Mouse (Mus musculus) midbrain, embryonic 16.5 days (tissue): Measurements from ENCODE around the gene Trpc2. TPM values are rescaled to one million over a fixed set of nuclear protein-coding genes. Genes with fewer than 3 reads are reported as not detected.

ENCODE experiments used
- ATAC-seq: fragments of 200-750 bp; cut with Nextera tagmentation; 2 replicates; pipeline ENCODE4 v1.8.0; 2017; ENCODE audit warnings: moderate TSS enrichment
- H3K27ac ChIP-seq: fragments of 300-500 bp; sonication (generic); 2 replicates; pipeline ENCODE4 v1.5.1; 2014; ENCODE audit warnings: mild to moderate bottlenecking, low read length, mixed read lengths
- H3K27me3 ChIP-seq: fragments of 300-500 bp; sonication (generic); 2 replicates; pipeline ENCODE4 v1.6.1; 2014; ENCODE audit warnings: low read depth, low read length, mixed read lengths; ENCODE audit not compliant: control insufficient read depth, insufficient read depth
- H3K36me3 ChIP-seq: fragments of 300-500 bp; sonication (generic); 2 replicates; pipeline ENCODE4 v1.6.1; 2014; ENCODE audit warnings: mild to moderate bottlenecking, low read length, moderate library complexity, mixed read lengths; ENCODE audit not compliant: control insufficient read depth, insufficient read depth
- H3K4me1 ChIP-seq: fragments of 300-500 bp; sonication (generic); 2 replicates; pipeline ENCODE4 v1.6.1; 2014; ENCODE audit warnings: mild to moderate bottlenecking, low read length, mixed read lengths; ENCODE audit not compliant: control insufficient read depth, insufficient read depth
- H3K4me2 ChIP-seq: fragments of 300-500 bp; sonication (generic); 2 replicates; pipeline ENCODE4 v1.6.1; 2014; ENCODE audit warnings: mild to moderate bottlenecking, low read length, mixed read lengths
- H3K4me3 ChIP-seq: fragments of 300-500 bp; sonication (generic); 2 replicates; pipeline ENCODE4 v1.5.1; 2014; ENCODE audit warnings: low read depth, mild to moderate bottlenecking, low read length, moderate library complexity, mixed read lengths
- H3K9ac ChIP-seq: fragments of 300-500 bp; sonication (generic); 2 replicates; pipeline ENCODE4 v1.6.1; 2014; ENCODE audit warnings: low read depth, low read length, mixed read lengths
- H3K9me3 ChIP-seq: fragments of 300-500 bp; sonication (generic); replicated peaks from 2 replicates; pipeline ENCODE4 v1.6.1; 2014; ENCODE audit warnings: mild to moderate bottlenecking, low read length, mixed read lengths; ENCODE audit not compliant: control insufficient read depth, poor library complexity, severe bottlenecking
- WGBS: fragments of 180-500 bp; shearing (Covaris S2); extraction: QIAGEN DNeasy Blood & Tissue Kit; methylation state at CpG from one replicate; pipeline ENCODE4 v1.1.7; 2014; 5-methylcytosine and 5-hydroxymethylcytosine counted together
- polyA plus RNA-seq: library from polyadenylated mRNA; unstranded; fragments of >200 nt; fragmentation: Nextera tagmentation; extraction: Ambion mirVana; gene quantifications from 2 replicates; pipeline ENCODE4 v1.2.1, GENCODE M21; 2015

The Trpc2 gene
- polyA plus RNA-seq, 1 experiment from 2014 or later = not detected

DNA sequence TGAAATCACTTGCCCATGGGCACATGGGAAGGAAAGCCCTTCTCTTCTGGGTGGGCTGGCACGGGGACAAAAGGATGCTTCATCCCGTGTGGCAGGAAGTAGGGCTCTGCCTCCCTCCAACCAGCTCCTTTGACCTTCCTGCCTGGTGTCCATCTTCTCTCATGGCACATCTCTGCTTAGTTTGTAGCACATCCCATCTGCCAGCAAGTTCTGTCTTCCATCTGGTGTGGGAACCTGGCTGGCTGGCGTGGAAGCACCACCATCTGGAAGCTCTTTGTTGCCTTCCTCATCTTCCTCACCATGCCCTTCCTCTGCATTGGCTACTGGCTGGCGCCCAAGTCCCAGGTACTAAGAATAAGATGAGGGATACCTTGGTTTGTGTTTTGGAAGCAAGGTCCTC is 4.4 kb downstream of the Trpc2 start:
- Histone ChIP-seq H3K36me3 (peaks cover 8% of the 10 kb centered on the region), H3K27ac (no peak overlapping the region), H3K9ac (no peak overlapping the region), H3K4me1 (no peaks in the 10 kb centered on the region), H3K4me2 (no peak overlapping the region), H3K9me3 (no peaks in the 10 kb centered on the region), H3K27me3 (no peaks in the 10 kb centered on the region), H3K4me3 (no peak overlapping the region)
- WGBS = 93% methylated on average over 4 of the region's 4 CpGs
- ATAC-seq = no peak

- no peaks in the 10 kb centered on the region for H3K9me3 ChIP-seq
- no peak overlapping the region for H3K9ac ChIP-seq
- no peaks in the 10 kb centered on the region for H3K27me3 ChIP-seq
- 0 out of 2 replicates have a peak, but pooled peaks have one; percentile 9 for ATAC-seq
- peak overlapping the region; percentile 38 for H3K4me2 ChIP-seq
- H3K36me3 ChIP-seq = no peaks in the 10 kb centered on the region
- 5% methylated on average over 30 of the region's 30 CpGs for WGBS
- no peak overlapping the region for H3K27ac ChIP-seq
- peaks cover 3% of the 10 kb centered on the region; the same call in 1 of the 2 replicates for H3K4me1 ChIP-seq
- no peak overlapping the region; the same call in 1 of the 2 replicates for H3K4me3 ChIP-seq
These were observed 17.1 kb downstream of the Trpc2 start for GRCm38 (mm10) chr7:102099760-102100661.

DNA sequence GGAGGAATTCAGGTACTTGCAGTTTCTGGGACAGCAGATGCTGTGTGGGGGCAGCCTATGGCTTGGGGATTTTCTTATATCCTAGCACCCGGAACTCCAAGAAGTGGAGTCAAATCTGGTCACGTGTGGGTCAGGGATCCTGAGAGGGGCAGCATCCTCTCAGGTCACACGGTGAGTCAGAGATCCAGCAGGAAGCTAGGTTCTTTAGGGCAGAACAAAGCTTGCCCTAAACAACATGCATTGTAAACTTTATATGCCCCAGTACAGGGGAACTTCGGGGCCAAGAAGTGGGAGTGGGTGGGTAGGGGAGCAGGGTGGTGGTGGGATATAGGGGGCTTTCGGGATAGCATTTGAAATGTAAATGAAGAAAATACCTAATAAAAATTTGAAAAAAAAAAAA is 18.0 kb downstream of the Trpc2 start:
- Histone ChIP-seq H3K4me3 (no peak overlapping the region), H3K27me3 (no peaks in the 10 kb centered on the region), H3K36me3 (no peaks in the 10 kb centered on the region), H3K4me1 (peaks cover 3% of the 10 kb centered on the region; the same call in 1 of the 2 replicates), H3K9me3 (no peaks in the 10 kb centered on the region), H3K4me2 (no peak overlapping the region), H3K27ac (no peak overlapping the region), H3K9ac (no peak overlapping the region)
- ATAC-seq = no peak
- WGBS = 63% methylated on average over 5 of the region's 5 CpGs

DNA sequence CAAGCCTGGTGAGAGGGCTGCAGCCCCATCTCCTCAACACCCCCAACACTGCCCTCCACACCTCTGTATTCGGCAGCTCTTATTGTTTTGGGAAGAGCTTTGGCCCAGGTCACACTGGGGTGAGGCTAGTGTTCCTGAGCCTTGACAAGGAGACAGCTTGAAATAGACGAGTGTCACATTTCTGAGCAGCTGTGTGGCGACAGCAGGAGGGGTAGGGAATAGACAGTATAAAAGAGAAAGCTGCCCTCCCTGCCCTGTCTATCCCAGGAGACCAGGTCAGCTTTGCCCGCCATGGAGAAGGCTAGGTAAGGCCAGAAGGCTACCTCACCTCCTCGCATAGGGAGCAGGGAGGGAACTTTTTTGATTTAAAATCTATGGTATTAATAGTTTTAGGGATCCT is 18.6 kb downstream of the Trpc2 start, which contains the start of gene Art1:
Gene Art1 (plus strand): TSS at position 257 of the 400 bp plus-strand sequence.
- Histone ChIP-seq H3K4me3 (no peak within 1 kb of the TSS), H3K4me2 (no peak within 1 kb of the TSS), H3K9ac (no peak within 1 kb of the TSS), H3K9me3 (no peaks in the 10 kb centered on the region), H3K36me3 (no peaks in the 10 kb centered on the region), H3K27ac (no peak within 1 kb of the TSS), H3K27me3 (no peaks in the 10 kb centered on the region), H3K4me1 (peaks cover 3% of the 10 kb centered on the region; the same call in 1 of the 2 replicates)
- ATAC-seq = no peak
- WGBS = 37% methylated on average over 5 of the region's 5 CpGs

GRCm38 (mm10) chr7:102102241-102102640 is 19.3 kb downstream of the Trpc2 start:
- no peak overlapping the region for H3K27ac ChIP-seq
- 42% methylated on average over 8 of the region's 8 CpGs for WGBS
- no peak overlapping the region for H3K4me2 ChIP-seq
- H3K27me3 ChIP-seq = no peaks in the 10 kb centered on the region
- H3K4me3 ChIP-seq = no peak overlapping the region
- H3K9ac ChIP-seq = no peak overlapping the region
- H3K9me3 ChIP-seq = no peaks in the 10 kb centered on the region
- no peaks in the 10 kb centered on the region for H3K36me3 ChIP-seq
- no peak for ATAC-seq
- H3K4me1 ChIP-seq = peaks cover 3% of the 10 kb centered on the region; the same call in 1 of the 2 replicates

DNA sequence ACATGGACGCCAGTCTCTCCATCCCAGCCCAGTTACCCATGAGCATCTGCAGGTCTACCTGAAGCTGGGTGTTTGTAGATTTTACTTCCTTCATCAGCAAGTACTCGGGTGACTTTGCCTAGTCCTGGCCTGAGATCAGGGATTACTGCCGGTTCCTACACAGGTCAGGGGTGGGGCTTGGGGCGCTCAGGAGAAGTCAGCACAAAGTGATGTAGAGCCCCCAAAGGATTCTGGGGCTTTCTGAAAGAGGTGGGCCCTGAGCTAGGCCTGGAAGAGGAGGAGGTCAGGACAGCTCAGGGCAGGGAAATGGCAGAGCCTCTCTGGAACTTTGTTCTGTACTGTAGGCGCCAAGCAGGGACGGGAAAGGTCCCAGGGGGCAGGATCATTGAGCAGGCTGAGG is 19.8 kb downstream of the Trpc2 start:
- Histone ChIP-seq H3K27me3 (no peaks in the 10 kb centered on the region), H3K4me1 (peaks cover 3% of the 10 kb centered on the region; the same call in 1 of the 2 replicates), H3K36me3 (no peaks in the 10 kb centered on the region), H3K27ac (no peak overlapping the region), H3K4me2 (no peak overlapping the region), H3K9me3 (no peaks in the 10 kb centered on the region), H3K4me3 (no peak overlapping the region), H3K9ac (no peak overlapping the region)
- 40% methylated on average over 6 of the region's 6 CpGs for WGBS
- no peak for ATAC-seq

GRCm38 (mm10) chr7:102103555-102103954 is 20.6 kb downstream of the Trpc2 start:
- no peaks in the 10 kb centered on the region for H3K9me3 ChIP-seq
- ATAC-seq = no peak
- H3K4me2 ChIP-seq = no peak overlapping the region
- H3K27ac ChIP-seq = no peak overlapping the region
- no peak overlapping the region for H3K4me3 ChIP-seq
- H3K4me1 ChIP-seq = peaks cover 3% of the 10 kb centered on the region; the same call in 1 of the 2 replicates
- H3K9ac ChIP-seq = no peak overlapping the region
- H3K27me3 ChIP-seq = no peaks in the 10 kb centered on the region
- WGBS = 83% methylated on average over 2 of the region's 2 CpGs
- no peaks in the 10 kb centered on the region for H3K36me3 ChIP-seq

DNA sequence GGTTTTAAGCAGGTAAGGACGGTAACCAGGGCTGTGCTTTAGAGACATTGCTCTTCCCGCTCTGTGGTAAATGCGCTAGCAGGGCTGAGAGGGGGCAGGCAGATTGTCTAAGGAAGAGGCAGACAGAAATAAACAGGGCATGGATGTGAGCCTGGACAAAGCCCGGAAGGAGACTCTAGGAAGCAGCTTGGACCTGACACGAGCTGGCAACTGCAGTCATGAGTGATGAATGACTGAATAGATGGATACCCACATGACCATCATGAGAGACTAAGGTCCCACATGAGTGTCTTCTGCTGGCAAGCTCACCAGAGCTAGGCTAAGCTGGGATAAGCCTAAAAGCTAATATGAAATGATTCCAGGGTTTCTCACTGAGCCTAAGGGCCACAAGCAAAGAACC is 21.2 kb downstream of the Trpc2 start:
- WGBS = 80% methylated on average over 5 of the region's 5 CpGs
- H3K9me3 ChIP-seq = no peaks in the 10 kb centered on the region
- no peaks in the 10 kb centered on the region for H3K36me3 ChIP-seq
- ATAC-seq = no peak
- H3K27ac ChIP-seq = no peak overlapping the region
- H3K27me3 ChIP-seq = no peaks in the 10 kb centered on the region
- H3K4me1 ChIP-seq = peaks cover 3% of the 10 kb centered on the region; the same call in 1 of the 2 replicates
- H3K4me2 ChIP-seq = no peak overlapping the region
- no peak overlapping the region for H3K4me3 ChIP-seq
- no peak overlapping the region for H3K9ac ChIP-seq

GRCm38 (mm10) chr7:102106700-102107141 is 23.8 kb downstream of the Trpc2 start:
- no peaks in the 10 kb centered on the region for H3K36me3 ChIP-seq
- ATAC-seq = no peak
- H3K4me1 ChIP-seq = no peaks in the 10 kb centered on the region
- peak overlapping the region; percentile 4; the same call in 1 of the 2 replicates for H3K4me3 ChIP-seq
- peak overlapping the region; percentile 43 for H3K4me2 ChIP-seq
- H3K27ac ChIP-seq = no peak overlapping the region
- H3K27me3 ChIP-seq = no peaks in the 10 kb centered on the region
- H3K9ac ChIP-seq = 0 out of 2 replicates have a peak overlapping the region, but pooled peaks have one; percentile 27
- H3K9me3 ChIP-seq = no peaks in the 10 kb centered on the region
- 24% methylated on average over 22 of the region's 23 CpGs for WGBS
